Mouse (Mus musculus) kidney, embryonic 15.5 days (tissue): ENCODE measurements around the gene Tex46. TPM values are rescaled to one million over a fixed set of nuclear protein-coding genes. Genes with fewer than 3 reads are reported as not detected.

Source experiments
- ATAC-seq: fragments of 200-750 bp; cut with Nextera tagmentation; replicated peaks from 2 replicates; pipeline ENCODE4 v1.8.0; 2017; ENCODE audit warnings: moderate TSS enrichment; ENCODE audit not compliant: low FRiP score
- H3K27ac ChIP-seq: fragments of 300-500 bp; sonication (generic); 2 replicates; pipeline ENCODE4 v1.5.1; 2015; ENCODE audit warnings: mild to moderate bottlenecking, inconsistent platforms
- H3K27me3 ChIP-seq: fragments of 300-500 bp; sonication (generic); 2 replicates; pipeline ENCODE4 v1.6.1; 2015; ENCODE audit warnings: inconsistent platforms
- H3K36me3 ChIP-seq: fragments of 300-500 bp; sonication (generic); 2 replicates; pipeline ENCODE4 v1.6.1; 2015; ENCODE audit warnings: inconsistent platforms
- H3K4me1 ChIP-seq: fragments of 300-500 bp; sonication (generic); 2 replicates; pipeline ENCODE4 v1.6.1; 2015; ENCODE audit warnings: inconsistent platforms
- H3K4me2 ChIP-seq: fragments of 300-500 bp; sonication (generic); 2 replicates; pipeline ENCODE4 v1.6.1; 2015; ENCODE audit warnings: moderate library complexity, mild to moderate bottlenecking, inconsistent platforms
- H3K4me3 ChIP-seq: fragments of 300-500 bp; sonication (generic); replicated peaks from 2 replicates; pipeline ENCODE4 v1.5.1; 2015; ENCODE audit warnings: mild to moderate bottlenecking, inconsistent platforms
- H3K9ac ChIP-seq: fragments of 300-500 bp; sonication (generic); 2 replicates; pipeline ENCODE4 v1.6.1; 2015; ENCODE audit warnings: mild to moderate bottlenecking, inconsistent platforms
- H3K9me3 ChIP-seq: fragments of 300-500 bp; sonication (generic); replicated peaks from 2 replicates; pipeline ENCODE4 v1.6.1; 2016; ENCODE audit warnings: inconsistent platforms
- WGBS: fragments of 180-500 bp; shearing (Covaris S2); methylation state at CpG from one replicate; pipeline ENCODE4 v1.1.7; 2015; ENCODE audit warnings: mixed read lengths; 5-methylcytosine and 5-hydroxymethylcytosine counted together
- polyA plus RNA-seq: library from polyadenylated mRNA; unstranded; fragments of >200 nt; fragmentation: Nextera tagmentation; extraction: Ambion mirVana; gene quantifications from 2 replicates; pipeline ENCODE4 v1.2.1, GENCODE M21; 2015

Tex46 gene
- polyA plus RNA-seq, result not detected in 2 replicates

GRCm38 (mm10) chr4:136610387-136610856 lies at the start of gene Tex46:
Gene Tex46 (plus strand): TSS chr4:136610437.
- ATAC-seq, result no peak
- WGBS, result 62% methylated on average over 4 of the region's 4 CpGs
- Histone ChIP-seq H3K4me3 (no peak within 1 kb of the TSS), H3K9me3 (no peaks in the 10 kb centered on the region), H3K4me2 (no peak within 1 kb of the TSS), H3K36me3 (no peaks in the 10 kb centered on the region), H3K4me1 (no peaks in the 10 kb centered on the region), H3K27ac (no peak within 1 kb of the TSS), H3K9ac (no peak within 1 kb of the TSS), H3K27me3 (no peaks in the 10 kb centered on the region)

- H3K9me3 ChIP-seq, result no peaks in the 10 kb centered on the region
- H3K4me2 ChIP-seq, result no peak overlapping the region
- WGBS, result 86% methylated on average over 6 of the region's 6 CpGs
- H3K36me3 ChIP-seq, result peaks cover 96% of the 10 kb centered on the region
- H3K4me1 ChIP-seq, result no peaks in the 10 kb centered on the region
- no peak overlapping the region for H3K27ac ChIP-seq
- ATAC-seq, result no peak
- no peak overlapping the region for H3K9ac ChIP-seq
- H3K27me3 ChIP-seq, result no peaks in the 10 kb centered on the region
- no peak overlapping the region for H3K4me3 ChIP-seq
Observed at GRCm38 (mm10) chr4:136562755-136563154, 47.5 kb upstream of the Tex46 start.

DNA sequence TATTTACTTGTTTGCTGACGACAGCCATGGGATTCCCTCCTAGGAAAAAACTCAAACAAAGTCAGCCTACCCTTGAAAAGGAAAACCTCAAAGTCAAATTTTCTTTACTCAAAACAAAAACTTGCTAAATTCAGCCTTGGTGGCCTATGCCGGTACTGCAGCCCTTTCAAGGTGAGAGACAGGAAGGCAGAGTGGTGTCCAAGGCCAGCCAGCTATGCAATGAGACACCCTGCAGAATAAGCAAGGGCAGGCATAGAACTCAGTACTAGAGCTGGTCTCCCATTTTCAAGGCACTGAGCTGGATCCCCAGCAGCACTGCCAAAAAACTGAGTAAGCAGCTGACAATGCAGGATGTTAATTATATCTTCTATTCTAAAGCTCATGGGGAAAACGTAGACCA lies 41.6 kb upstream of the Tex46 start:
- no peak overlapping the region for H3K27ac ChIP-seq
- no peak overlapping the region for H3K4me3 ChIP-seq
- H3K9ac ChIP-seq, result no peak overlapping the region
- no peak for ATAC-seq
- H3K36me3 ChIP-seq, result peaks cover 84% of the 10 kb centered on the region
- no peaks in the 10 kb centered on the region for H3K4me1 ChIP-seq
- no peak overlapping the region for H3K4me2 ChIP-seq
- H3K27me3 ChIP-seq, result no peaks in the 10 kb centered on the region
- H3K9me3 ChIP-seq, result no peaks in the 10 kb centered on the region
- WGBS, result 84% methylated on average over 3 of the region's 3 CpGs

GRCm38 (mm10) chr4:136569998-136570397 lies 40.2 kb upstream of the Tex46 start:
- no peak overlapping the region for H3K27ac ChIP-seq
- H3K4me3 ChIP-seq, result no peak overlapping the region
- no peak overlapping the region for H3K4me2 ChIP-seq

DNA sequence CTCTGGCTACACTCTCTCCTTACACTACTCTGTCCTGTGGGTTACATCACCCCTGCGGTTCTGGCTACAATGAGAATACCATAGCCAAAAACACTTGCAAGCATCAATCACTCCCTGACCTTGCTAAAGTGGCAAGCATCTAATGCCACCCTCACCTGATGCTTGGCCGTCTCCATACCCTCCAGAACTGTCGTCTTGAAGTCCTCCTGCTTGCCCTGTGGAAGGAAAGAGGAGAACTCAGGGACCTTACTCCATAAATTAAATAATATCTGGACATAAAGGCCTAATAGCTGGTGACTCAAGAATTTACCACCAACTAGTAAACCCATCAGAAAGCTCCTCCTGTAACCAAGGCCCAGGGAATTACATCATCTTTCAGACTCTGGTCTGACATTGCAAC lies 28.4 kb upstream of the Tex46 start:
- H3K36me3 ChIP-seq, result peaks cover 2% of the 10 kb centered on the region; the same call in 1 of the 2 replicates
- H3K9me3 ChIP-seq, result no peaks in the 10 kb centered on the region
- no peak for ATAC-seq
- H3K27ac ChIP-seq, result no peak overlapping the region
- peaks cover 10% of the 10 kb centered on the region; the same call in 1 of the 2 replicates for H3K4me1 ChIP-seq
- no peak overlapping the region for H3K4me2 ChIP-seq
- no peaks in the 10 kb centered on the region for H3K27me3 ChIP-seq
- 70% methylated on average over 3 of the region's 3 CpGs for WGBS
- H3K4me3 ChIP-seq, result no peak overlapping the region
- no peak overlapping the region for H3K9ac ChIP-seq

More at GRCm38 (mm10) chr4:136569998-136570397, 40.2 kb upstream of the Tex46 start:
- no peak for ATAC-seq
- Histone ChIP-seq H3K27me3 (no peaks in the 10 kb centered on the region), H3K36me3 (peaks cover 77% of the 10 kb centered on the region), H3K4me1 (no peaks in the 10 kb centered on the region), H3K9me3 (no peaks in the 10 kb centered on the region), H3K9ac (no peak overlapping the region)

DNA sequence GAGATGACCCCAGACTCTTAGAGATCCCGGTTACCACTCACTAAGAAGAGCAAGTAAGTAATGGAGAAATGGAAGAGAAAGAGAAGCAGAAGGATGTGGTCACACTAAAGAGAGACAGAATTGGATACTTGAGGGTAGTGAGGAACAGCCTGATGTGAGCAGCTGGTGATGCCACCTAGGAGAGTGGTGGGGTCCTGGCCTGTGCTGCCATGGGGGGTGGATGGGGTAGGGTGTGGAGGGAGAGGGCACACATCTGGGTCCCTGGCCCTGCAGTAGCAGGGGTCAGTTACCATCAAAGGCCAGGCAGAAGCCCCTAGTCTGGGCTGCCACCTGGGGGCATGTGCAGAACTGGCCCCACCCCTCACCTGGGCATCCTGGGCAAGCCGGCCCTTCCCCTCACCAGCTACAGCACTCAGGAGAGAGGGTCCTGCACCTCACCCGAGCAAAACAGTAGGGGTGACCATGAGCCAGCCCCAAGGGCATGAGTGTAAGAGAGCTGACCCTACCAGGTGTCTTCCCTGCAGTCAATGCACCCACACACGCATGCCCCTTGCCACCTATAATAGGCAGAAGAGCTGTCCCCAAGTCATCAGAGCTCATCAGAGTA lies 22.9 kb upstream of the Tex46 start:
- H3K4me3 ChIP-seq, result no peak overlapping the region
- peaks cover 20% of the 10 kb centered on the region; the same call in 1 of the 2 replicates for H3K4me1 ChIP-seq
- no peak overlapping the region for H3K27ac ChIP-seq
- no peak overlapping the region for H3K9ac ChIP-seq
- no peaks in the 10 kb centered on the region for H3K9me3 ChIP-seq
- peaks cover 27% of the 10 kb centered on the region for H3K36me3 ChIP-seq
- no peaks in the 10 kb centered on the region for H3K27me3 ChIP-seq
- ATAC-seq, result no peak
- 84% methylated on average over 4 of the region's 4 CpGs for WGBS
- no peak overlapping the region for H3K4me2 ChIP-seq

- no peaks in the 10 kb centered on the region for H3K9me3 ChIP-seq
- WGBS, result 92% methylated on average over 4 of the region's 4 CpGs
- no peak overlapping the region for H3K4me3 ChIP-seq
- H3K4me2 ChIP-seq, result no peak overlapping the region
- peaks cover 21% of the 10 kb centered on the region; the same call in 1 of the 2 replicates for H3K4me1 ChIP-seq
- peaks cover 30% of the 10 kb centered on the region for H3K36me3 ChIP-seq
- no peaks in the 10 kb centered on the region for H3K27me3 ChIP-seq
- H3K9ac ChIP-seq, result no peak overlapping the region
- ATAC-seq, result no peak
- H3K27ac ChIP-seq, result no peak overlapping the region
Observed at GRCm38 (mm10) chr4:136588003-136588402, 22.2 kb upstream of the Tex46 start.

DNA sequence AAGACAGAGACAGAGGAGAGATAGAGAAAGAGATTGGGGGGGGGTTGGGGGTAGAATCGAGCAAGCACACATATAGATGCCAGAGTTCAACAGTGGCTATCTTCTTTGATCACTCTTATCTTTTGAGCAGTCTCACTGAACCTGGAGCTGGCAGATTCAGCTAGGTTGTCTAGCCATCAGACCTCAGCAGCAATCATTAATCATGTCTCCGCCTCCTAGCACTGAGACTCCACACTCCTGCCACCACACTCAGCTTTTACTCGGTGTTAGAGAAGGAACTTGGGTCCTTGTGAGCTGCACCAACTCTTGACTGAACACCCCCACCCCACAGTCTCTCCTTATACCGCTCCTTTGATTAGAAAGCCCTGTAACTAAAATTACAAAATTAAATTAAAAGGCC lies 18.1 kb upstream of the Tex46 start:
- Histone ChIP-seq H3K36me3 (peaks cover 30% of the 10 kb centered on the region), H3K27me3 (no peaks in the 10 kb centered on the region), H3K27ac (no peak overlapping the region), H3K4me2 (no peak overlapping the region), H3K9me3 (no peaks in the 10 kb centered on the region), H3K4me3 (no peak overlapping the region), H3K9ac (no peak overlapping the region), H3K4me1 (peaks cover 26% of the 10 kb centered on the region)
- no peak for ATAC-seq
- whole genome bisulfite sequencing, result 56% methylated on average over 4 of the region's 4 CpGs

- Histone ChIP-seq H3K4me3 (no peak overlapping the region), H3K27ac (no peak overlapping the region), H3K4me2 (no peak overlapping the region), H3K36me3 (peaks cover 23% of the 10 kb centered on the region), H3K9ac (no peak overlapping the region), H3K4me1 (peaks cover 22% of the 10 kb centered on the region), H3K27me3 (no peaks in the 10 kb centered on the region), H3K9me3 (no peaks in the 10 kb centered on the region)
- no peak for ATAC-seq
- 81% methylated on average over 2 of the region's 2 CpGs for WGBS
Observed at GRCm38 (mm10) chr4:136594006-136594405, 16.2 kb upstream of the Tex46 start.

DNA sequence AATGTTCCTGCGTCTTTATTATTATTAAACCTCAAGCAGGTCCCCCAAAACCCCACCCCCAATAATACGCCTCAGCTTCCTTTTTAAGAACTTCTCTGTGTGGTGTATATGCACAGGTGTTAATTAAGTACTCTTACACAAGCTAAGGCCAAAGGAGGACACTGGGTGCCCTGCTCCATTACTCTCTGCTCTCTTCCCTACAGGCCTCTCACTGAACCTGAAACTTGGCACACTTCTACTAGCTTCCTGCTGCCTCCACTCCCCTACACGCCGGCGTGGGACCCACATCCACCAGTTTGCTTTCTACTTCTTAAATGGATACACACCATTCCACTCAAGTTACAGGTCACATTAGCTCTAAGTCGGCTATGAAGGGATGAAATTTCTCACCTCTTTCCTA lies 15.0 kb upstream of the Tex46 start:
- Histone ChIP-seq H3K9me3 (no peaks in the 10 kb centered on the region), H3K4me1 (peaks cover 24% of the 10 kb centered on the region), H3K4me2 (no peak overlapping the region), H3K36me3 (peaks cover 13% of the 10 kb centered on the region), H3K27me3 (no peaks in the 10 kb centered on the region), H3K4me3 (no peak overlapping the region), H3K9ac (no peak overlapping the region), H3K27ac (no peak overlapping the region)
- WGBS, result 73% methylated on average over 6 of the region's 6 CpGs
- no peak for ATAC-seq

DNA sequence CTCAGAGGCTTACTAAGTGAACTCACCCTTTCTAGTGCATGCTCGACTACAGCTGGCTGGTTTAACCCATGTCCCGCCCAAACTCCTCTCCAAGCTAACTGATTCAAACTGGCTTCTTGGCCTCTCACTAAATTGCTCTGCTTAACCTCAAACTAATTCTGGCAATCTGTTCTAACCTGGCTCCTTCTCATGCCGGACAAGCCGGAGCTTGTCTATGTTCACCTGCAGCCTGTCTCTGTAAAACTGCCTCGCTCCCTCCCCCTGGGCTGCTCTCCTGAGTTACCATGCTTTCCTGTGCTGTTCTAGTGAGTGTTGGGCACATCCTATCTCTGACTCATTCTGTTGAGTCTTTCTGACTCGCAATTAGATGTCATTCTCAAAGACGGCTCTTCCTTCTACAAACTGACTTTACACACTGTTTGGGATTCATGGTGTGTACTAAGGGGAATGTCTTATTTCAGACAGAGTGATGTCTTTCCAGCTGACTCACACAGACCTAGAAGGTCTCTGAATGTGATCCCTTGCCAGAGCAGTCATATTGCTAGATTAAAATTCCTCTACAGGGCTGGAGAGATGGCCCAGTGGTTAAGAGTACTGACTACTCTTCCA lies 11.9 kb upstream of the Tex46 start:
- Histone ChIP-seq H3K4me3 (no peak overlapping the region), H3K27me3 (no peaks in the 10 kb centered on the region), H3K36me3 (no peaks in the 10 kb centered on the region), H3K9me3 (no peaks in the 10 kb centered on the region), H3K9ac (no peak overlapping the region), H3K4me2 (no peak overlapping the region), H3K27ac (no peak overlapping the region), H3K4me1 (peaks cover 32% of the 10 kb centered on the region)
- ATAC-seq, result no peak
- 86% methylated on average over 7 of the region's 7 CpGs for WGBS

DNA sequence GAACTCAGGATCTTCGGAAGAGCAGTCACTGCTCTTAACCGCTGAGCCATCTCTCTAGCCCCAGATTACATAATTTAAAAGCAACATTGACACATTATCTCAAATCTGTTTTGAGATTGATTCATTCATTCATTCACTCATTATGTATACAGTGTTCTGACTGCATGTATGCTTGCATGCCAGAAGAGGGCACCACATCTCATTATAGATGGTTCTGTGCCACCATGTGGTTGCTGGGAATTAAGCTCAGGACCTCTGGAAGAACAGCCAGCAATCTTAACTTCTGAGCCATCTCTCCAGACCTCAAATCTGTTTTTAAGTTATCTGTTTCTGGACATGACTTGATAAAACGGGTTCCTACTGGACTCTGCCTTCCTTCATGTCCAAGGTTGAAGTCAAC lies 10.4 kb upstream of the Tex46 start:
- no peak overlapping the region for H3K9ac ChIP-seq
- no peaks in the 10 kb centered on the region for H3K36me3 ChIP-seq
- WGBS, result 98% methylated on average over 3 of the region's 3 CpGs
- peaks cover 21% of the 10 kb centered on the region for H3K4me1 ChIP-seq
- H3K27ac ChIP-seq, result no peak overlapping the region
- no peak overlapping the region for H3K4me2 ChIP-seq
- H3K4me3 ChIP-seq, result no peak overlapping the region
- H3K27me3 ChIP-seq, result no peaks in the 10 kb centered on the region
- H3K9me3 ChIP-seq, result no peaks in the 10 kb centered on the region
- ATAC-seq, result no peak
